Mouse (Mus musculus) left cerebral cortex, adult 9 months (tissue): ENCODE results near the gene Msantd1.

Source experiments
- DNase-seq, 2 experiments: peaks; one replicate each; pipeline ENCODE4 v3.0.0; 2022; ENCODE audit warnings: low spot score in 2 of 2

The Msantd1 gene

GRCm38 (mm10) chr5:34924519-34924918, 16.7 kb downstream of the Msantd1 start:
- no peak for DNase-seq

DNA sequence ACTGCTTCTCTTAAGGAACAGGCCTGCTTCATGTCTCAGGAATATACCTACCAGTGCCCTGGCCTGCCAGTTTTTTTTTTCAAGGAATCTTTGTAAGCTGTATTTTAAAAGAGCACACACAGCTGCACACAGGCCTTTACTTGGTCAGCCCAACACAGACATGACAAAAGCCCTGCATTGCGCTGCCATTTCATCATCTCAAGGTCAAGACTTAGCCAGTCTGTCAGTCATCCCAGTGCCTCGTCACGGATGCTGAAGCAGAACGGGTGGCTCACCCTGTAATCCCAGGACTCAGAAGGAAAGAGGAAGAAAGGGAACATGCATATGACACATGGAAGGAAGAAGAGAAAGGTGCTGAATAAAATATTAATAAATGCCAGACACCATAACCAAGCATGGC, 19.8 kb downstream of the Msantd1 start:
- no peak for DNase-seq

DNA sequence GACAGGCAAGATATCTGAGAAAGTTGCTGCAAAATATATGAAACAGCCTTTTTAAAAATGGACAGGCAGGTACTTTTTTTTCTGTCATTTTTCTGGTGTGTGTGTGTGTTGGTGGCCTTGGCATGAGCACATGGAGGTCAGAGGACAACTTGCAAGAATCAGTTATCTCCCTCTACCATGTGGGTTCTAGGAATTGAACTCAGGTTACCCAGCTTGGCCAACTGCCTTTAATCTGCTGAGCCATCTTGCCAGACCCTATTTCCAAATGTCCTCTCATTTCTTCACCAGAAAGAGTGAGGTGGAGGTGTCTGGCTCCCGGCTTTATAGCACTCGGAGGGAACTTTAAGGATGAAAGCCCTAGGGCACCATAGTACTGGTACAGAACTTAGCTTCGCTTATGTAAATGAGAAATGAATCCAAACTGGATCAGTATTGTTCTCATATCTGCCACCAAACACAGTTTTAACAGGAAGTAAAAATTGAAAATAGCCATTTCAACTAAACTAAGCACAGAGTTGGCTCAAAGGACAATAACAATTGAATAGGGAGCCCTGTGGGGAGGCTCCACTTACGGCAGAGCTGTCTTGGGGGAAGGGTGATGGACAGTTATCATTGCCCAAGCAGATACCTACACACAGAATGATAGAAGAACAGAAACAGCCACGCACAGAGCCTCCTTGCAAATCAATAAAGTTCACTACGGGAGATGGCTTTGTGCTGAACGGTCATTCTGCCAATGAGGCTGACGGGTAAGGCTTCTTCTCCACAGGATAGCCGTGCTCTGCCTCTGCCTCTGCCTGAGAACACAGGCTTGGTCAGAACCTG, 22.6 kb downstream of the Msantd1 start:
- no peak for DNase-seq

GRCm38 (mm10) chr5:34931091-34931490, 23.3 kb downstream of the Msantd1 start:
- no peak for DNase-seq

DNA sequence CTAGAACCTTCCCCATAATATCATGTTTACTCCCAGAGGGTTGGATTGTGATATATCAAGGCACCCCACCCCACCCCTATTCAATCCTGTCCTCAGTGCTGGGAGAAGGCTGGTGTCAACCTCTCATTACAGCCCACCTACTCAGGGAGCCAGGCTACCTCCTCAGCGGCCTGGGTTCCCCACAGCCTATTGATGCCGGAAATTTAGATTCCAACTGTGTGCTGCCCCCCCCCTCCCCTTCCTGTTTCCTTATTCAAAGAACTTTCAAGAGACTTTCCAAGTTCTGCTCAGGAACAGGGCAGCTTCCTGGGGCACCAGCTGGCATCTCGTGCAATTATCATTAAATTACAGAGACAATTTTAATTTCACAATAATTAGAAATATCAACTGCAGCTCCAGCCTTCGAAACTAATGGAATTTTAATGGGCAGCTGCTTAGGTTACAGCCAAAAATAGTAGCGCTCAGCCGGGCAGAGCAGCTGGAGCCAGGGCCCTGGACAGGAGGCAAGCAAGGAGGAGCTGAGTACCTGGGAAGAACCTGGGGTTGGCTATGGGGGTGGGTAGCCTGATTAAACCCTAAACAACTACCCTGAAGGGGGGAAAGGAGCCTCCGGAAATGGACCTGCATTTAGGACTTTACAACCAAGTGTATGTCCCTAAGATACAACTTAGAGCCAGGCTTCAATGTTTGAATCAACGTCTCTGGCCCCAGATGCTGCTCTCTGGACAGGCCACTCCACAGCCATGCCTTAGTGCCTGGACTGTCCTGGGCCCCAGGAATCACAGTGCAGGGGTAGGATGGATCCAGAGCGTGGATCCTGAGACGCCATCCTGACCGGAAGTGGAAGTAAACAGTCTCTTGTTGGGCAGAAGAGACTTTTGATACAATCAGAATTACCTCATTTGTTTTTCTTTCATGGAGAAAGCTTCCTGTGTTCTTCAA, 24.0 kb downstream of the Msantd1 start:
- no peak for DNase-seq

GRCm38 (mm10) chr5:34932458-34932806, 24.6 kb downstream of the Msantd1 start:
- DNase-seq, result no peak

- DNase-seq, result no peak
Measured at GRCm38 (mm10) chr5:34933461-34933860, 25.6 kb downstream of the Msantd1 start.

DNA sequence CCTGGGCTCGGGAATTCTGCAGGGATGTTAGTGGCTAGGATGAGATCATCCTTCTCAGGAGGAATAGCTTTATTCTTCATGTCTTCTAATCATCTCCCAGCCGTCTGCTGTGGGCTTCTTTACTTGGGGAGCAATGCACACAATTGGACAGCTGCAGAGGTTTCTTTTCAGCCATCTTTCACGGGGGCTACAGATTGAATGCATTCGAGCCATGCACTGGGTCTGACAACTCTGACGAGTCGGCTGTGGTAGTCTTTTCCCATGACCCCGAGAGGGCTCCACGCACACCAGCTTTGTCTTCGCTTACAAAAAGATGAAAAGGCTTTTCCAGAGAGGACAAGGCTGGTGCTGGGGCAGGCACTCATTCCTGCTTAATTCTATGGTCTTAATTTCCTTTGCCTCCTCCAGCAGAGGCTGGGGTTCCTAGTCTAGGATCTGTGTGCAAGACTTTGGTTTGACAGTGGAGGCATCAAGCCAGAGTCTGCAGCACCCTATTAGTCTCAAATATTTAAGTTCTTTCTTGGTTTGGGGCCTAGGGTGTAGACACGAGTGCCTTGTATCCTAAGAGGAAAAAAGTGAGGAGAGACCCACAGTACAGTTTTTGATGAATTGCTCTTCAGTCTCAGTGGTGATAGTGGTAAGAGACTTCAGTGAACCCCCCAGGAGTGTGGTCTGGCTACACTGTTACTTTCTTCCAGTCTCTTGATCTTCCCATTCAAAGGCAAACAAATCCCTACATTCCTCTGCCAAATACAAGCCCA, 34.1 kb downstream of the Msantd1 start:
- no peak for DNase-seq

GRCm38 (mm10) chr5:34943428-34943827, 35.6 kb downstream of the Msantd1 start:
- DNase-seq, result no peak

DNA sequence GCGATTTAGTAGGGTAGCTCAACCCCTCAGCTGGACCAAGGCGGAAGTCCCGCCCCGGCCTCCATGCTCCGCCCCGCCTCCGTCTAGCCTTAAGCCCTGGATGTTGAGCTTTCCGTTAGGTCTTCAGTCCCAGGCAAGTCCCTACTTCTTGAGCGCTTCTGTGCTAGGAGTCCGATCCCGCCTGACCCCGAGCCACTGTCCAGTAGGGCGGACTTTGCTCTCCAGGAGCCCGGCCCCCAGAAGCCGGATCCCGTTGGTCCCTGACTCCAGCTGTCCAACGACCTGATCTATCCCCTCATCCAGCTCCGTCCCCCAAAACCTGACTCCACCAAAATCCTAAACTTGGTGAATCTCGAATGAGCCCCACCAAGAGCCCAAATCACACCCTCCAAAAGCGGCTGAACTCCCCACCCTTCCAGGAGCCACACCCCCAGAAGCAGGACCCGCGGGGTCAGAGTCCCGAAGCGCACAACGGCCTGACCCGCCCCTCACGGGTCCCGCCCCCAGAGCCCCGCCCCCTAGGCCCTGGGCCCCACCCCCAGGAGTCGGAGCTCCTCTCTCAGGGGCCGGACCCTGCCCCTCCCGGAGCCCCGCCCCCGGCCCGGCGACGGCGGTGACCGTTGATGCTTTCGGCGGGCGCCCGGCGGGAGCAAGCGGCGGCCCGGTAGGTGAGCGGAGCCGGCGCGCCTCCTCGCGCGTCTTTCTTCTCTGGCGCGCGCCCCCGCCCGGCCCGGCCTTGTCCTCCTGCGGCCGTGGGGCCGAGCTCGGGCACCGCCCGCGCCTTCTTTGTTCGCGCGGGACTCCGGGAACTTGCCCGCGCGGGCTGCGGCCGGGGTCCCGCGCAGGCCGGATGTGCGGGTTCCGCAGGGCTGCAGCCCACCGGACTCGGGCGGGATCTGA, 41.3 kb downstream of the Msantd1 start, which contains the start of gene Rgs12:
Gene Rgs12 (plus strand): TSS at position 585 of the 900 bp plus-strand sequence.
- DNase-seq, result peak in 1 of 2 experiments; percentile 31

GRCm38 (mm10) chr5:34949769-34950211, 42.0 kb downstream of the Msantd1 start:
- no peak for DNase-seq

DNA sequence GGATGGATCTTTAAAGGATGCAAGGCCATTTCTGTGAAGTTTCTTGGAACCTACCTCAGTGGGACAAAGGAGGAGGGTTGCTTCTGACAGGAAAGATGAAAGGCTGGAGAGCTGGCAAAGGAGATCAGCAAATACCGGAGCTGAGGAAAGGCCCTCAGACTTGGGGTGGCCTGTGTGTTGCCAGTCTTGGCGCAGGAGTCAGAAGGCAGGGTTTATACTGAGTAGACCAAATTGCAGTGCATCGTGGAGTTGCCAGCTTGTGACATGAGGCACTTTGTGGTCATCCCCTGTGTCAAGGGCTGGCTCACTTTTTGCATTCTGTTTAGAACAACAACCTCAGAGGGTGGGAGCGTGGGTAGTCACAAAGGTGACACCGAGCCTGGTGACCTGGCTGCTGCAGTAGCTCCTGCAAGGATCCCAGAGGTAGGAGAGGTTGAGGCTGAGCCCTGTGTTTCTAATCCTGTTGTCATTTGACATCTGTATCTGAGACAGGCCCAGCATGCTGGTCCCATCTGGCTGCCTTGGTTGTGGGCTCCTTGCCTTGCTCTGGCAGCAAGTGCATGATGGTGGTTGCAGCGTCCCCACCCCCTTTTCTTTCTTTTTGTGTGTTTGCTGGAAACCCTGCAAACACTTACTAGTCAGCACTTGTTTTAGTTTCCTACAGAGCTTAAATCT, 42.8 kb downstream of the Msantd1 start:
- no peak for DNase-seq

- DNase-seq, result no peak
Measured at GRCm38 (mm10) chr5:34951161-34951834, 43.5 kb downstream of the Msantd1 start.

DNA sequence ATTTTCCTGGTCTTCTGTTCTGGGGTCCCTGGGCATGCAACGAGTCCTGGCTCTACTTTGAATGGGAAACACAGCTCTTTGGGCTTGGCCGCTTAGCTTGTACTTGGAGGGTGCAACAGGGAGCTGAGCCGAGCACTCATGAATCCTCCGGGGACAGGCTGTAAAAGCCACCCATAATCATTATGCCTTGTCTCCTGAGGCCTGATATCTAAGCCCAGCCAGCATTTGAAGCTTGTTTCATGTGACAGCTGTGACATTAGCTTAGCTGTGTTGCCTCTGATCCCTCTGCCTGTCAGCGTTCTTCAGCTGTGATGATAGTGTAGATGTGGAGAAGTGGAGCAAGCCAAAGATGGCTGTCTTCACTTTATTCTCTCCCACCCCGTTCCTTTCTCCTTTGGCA, 46.7 kb downstream of the Msantd1 start:
- DNase-seq, result no peak

DNA sequence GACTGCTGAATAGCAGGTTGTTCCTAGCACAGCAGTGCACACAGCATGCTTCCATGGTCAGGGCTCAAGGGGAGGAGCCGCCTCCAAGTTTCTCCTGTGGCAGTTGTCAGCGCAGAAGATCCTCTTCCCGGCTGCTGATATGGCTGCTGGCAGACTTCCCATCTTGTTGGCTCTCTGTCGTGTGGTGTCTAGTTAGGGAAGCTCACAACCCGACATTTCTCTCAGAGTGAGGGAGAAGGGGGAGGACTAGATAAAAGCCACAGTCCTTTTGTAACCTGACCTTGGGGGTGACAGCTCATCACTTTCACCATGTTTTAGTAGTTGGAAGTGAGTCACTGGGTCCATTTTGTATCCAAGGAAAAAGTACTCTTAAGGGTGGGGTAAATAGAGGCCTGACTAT, 47.8 kb downstream of the Msantd1 start:
- no peak for DNase-seq

- no peak for DNase-seq
Measured at GRCm38 (mm10) chr5:34956151-34956550, 48.3 kb downstream of the Msantd1 start.

DNA sequence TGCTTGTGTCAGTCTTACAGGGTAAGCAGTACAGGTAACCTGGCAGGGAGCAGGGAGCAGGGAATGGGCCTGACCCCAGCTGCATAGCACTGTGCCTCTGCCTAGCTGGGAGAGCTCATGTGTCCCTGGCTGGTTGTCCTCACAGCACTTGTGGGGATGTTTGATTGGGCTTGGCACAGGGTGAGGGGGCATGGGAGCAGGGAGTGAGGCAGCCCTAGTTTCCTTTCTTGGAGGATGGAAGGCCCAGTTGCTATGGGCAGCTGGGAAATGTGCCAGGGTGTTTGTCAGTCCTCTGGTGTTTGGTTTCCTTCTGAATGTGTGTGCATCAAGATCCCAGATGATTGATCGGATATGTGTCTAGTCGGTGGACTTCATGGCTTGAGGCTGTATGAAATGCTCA, 49.2 kb downstream of the Msantd1 start:
- DNase-seq, result peak in 1 of 2 experiments; percentile 20

DNA sequence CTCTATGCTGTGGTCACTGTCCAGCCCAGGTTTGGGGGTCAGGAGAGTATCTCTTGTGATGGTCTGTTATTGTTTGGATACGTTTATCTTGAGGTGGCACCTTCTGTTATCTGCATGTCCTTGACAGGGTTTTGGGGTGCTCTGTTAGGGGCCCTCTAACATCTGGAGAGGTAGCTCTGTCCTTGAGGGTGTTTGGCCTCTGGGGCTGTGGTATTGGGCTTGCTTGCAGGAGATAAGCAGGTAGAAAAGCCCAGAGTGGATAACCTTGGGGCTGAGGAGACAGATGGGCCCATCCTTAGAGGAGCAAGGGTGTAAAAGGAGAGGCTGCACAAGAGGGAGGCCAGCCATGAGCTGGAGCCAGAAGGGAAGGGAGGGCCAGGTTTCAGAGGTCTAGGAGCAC, 52.2 kb downstream of the Msantd1 start:
- no peak for DNase-seq

- no peak for DNase-seq
Measured at GRCm38 (mm10) chr5:34965531-34965930, 57.7 kb downstream of the Msantd1 start.

DNA sequence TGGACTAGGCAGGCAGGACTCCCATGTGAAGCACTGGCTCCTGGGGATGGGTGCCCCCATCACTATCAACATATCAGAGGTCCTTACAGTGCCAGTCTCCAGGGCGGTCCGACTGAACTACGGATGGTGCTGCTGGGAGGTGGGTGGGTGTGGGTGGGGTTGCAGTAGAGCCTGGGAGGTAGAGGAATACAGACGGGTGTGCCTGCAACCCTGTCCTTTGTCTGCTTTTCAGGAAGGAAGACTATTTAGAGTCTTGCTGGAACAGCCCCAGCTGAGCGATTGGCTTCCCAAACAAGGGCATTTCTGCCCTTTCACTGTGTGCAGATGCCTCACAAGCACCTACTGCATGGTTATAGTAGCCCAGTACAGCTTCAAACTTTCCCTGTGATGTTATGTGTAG, 60.6 kb downstream of the Msantd1 start:
- DNase-seq, result no peak
